Mouse (Mus musculus) ES-E14 (cell line): Measurements from ENCODE around the gene Vmn1r212. TPM values are rescaled to one million over a fixed set of nuclear protein-coding genes. Genes with fewer than 3 reads are reported as not detected.
"Not testable (repeated sequence)": the region's sequence is repeated elsewhere in the genome, so short reads cannot be mapped to it uniquely, and the experiment has no call there.

Experiments used
- DNase-seq: peaks from one replicate; pipeline ENCODE4 v3.0.0-alpha.2; 2013; ENCODE audit warnings: low read depth, low spot score
- H3K27ac ChIP-seq: 2 replicates; pipeline ENCODE4 v1.5.1; 2012; ENCODE audit warnings: low read depth, mild to moderate bottlenecking, low read length, moderate library complexity, mixed read lengths; ENCODE audit not compliant: poor library complexity, insufficient read depth, severe bottlenecking
- H3K36me3 ChIP-seq: 2 replicates; pipeline ENCODE4 v1.6.1; 2012; ENCODE audit warnings: mild to moderate bottlenecking, low read length, moderate library complexity, mixed read lengths; ENCODE audit not compliant: control insufficient read depth, poor library complexity, insufficient read depth, severe bottlenecking
- H3K4me1 ChIP-seq, 2 experiments: fragments of 150-350 bp in 1 of 2; sonication (generic) in 1 of 2; 2 replicates each; pipeline ENCODE4 v1.6.1; 2012; ENCODE audit warnings: low read length in 2 of 2, mild to moderate bottlenecking in 1 of 2, mixed read lengths in 1 of 2; ENCODE audit not compliant: control insufficient read depth in 2 of 2, insufficient read depth in 2 of 2, poor library complexity in 1 of 2
- H3K4me3 ChIP-seq, 2 experiments: fragments of 150-350 bp in 1 of 2; sonication (generic) in 1 of 2; 2 replicates each; pipeline ENCODE4 v1.5.1; 2012; ENCODE audit warnings: low read length in 2 of 2, low read depth in 1 of 2, mild to moderate bottlenecking in 1 of 2, mixed read lengths in 1 of 2; ENCODE audit not compliant: insufficient read depth in 1 of 2, poor library complexity in 1 of 2, severe bottlenecking in 1 of 2
- H3K9ac ChIP-seq: 2 replicates; pipeline ENCODE4 v1.6.1; 2012; ENCODE audit warnings: low read depth, mild to moderate bottlenecking, low read length, mixed read lengths; ENCODE audit not compliant: poor library complexity, insufficient read depth, severe bottlenecking
- H3K9me3 ChIP-seq: fragments of 150-350 bp; sonication (generic); 2 replicates; pipeline ENCODE4 v1.6.1; 2012; ENCODE audit warnings: low read depth, mild to moderate bottlenecking, low read length; ENCODE audit not compliant: control insufficient read depth, insufficient read depth
- ZNF384 ChIP-seq: IDR thresholded peaks from 2 replicates; pipeline ENCODE4 v1.6.1; 2012; ENCODE audit warnings: low read depth, low read length, inconsistent platforms
- in situ Hi-C, 2 experiments: fragments of 600-800 bp; cut with MboI; formaldehyde crosslinking; loops; one replicate each; pipeline ENCODE4 v1.15.1; 2025; ENCODE audit warnings: low sequenced_read_pairs in 2 of 2, inconsistent platforms in 1 of 2; ENCODE audit not compliant: unreplicated experiment in 2 of 2
- total RNA-seq: library from RNA; depleted of rRNA; stranded (reverse); fragments of 300-350 nt; gene quantifications from 2 replicates; pipeline ENCODE4 v1.2.3, GENCODE M21; 2012; rRNA removed

Vmn1r212 gene
- total RNA-seq, 1 experiment = not detected

- 0 out of 2 replicates have a peak, but pooled peaks have one; percentile 3 for TF ChIP-seq ZNF384
- H3K9me3 ChIP-seq, DNase-seq, H3K4me3 ChIP-seq, H3K9ac ChIP-seq, in situ Hi-C loops, H3K36me3 ChIP-seq, H3K4me1 ChIP-seq: not testable (repeated sequence)
- peak overlapping the region; percentile 40; the same call in 1 of the 2 replicates for H3K27ac ChIP-seq
Observed at GRCm38 (mm10) chr13:22844304-22844703, 39.7 kb downstream of the Vmn1r212 start.

Other genes with a start within 250 kb of the Vmn1r212 start
- not detected in 2 replicates for gene Vmn1r207-ps, start 154.6 kb downstream of the Vmn1r212 start, total RNA-seq
- gene Vmn1r208, start 106.8 kb downstream of the Vmn1r212 start, total RNA-seq = 0.11 and 0.22 TPM in 2 replicates
- gene Vmn1r209, start 74.5 kb downstream of the Vmn1r212 start, total RNA-seq = not detected in 2 replicates
- 0.09 and 0.11 TPM in 2 replicates for gene Vmn1r210, start 52.9 kb downstream of the Vmn1r212 start, total RNA-seq
- gene Vmn1r211, start 26.6 kb downstream of the Vmn1r212 start, total RNA-seq = not detected in 2 replicates
- gene Vmn1r213, start 123.5 kb upstream of the Vmn1r212 start, total RNA-seq = not detected in 2 replicates
- not detected in 2 replicates for gene Vmn1r214, start 146.2 kb upstream of the Vmn1r212 start, total RNA-seq
- gene Vmn1r215, start 183.8 kb upstream of the Vmn1r212 start, total RNA-seq = not detected in 2 replicates
- not detected in 2 replicates for gene Vmn1r217, start 234.0 kb upstream of the Vmn1r212 start, total RNA-seq
- gene Vmn1r218, start 248.9 kb upstream of the Vmn1r212 start, total RNA-seq = not detected in 2 replicates